Mouse (Mus musculus) forebrain, embryonic 11.5 days (tissue): ENCODE results near the gene Ccdc24. TPM values are rescaled to one million over a fixed set of nuclear protein-coding genes. Genes with fewer than 3 reads are reported as not detected.
A peak's percentile ranks its signal among the peaks of the same experiment; 100 is the strongest.

Source experiments
- ATAC-seq: fragments of 200-750 bp; cut with Nextera tagmentation; replicated peaks from 2 replicates; pipeline ENCODE4 v1.8.0; 2017; ENCODE audit warnings: moderate TSS enrichment; ENCODE audit not compliant: low FRiP score
- DNase-seq: peaks from one replicate; pipeline ENCODE4 v3.0.0-alpha.2; 2017; ENCODE audit warnings: low spot score
- H3K27ac ChIP-seq: fragments of 300-500 bp; sonication (generic); 2 replicates; pipeline ENCODE4 v1.5.1; 2014; ENCODE audit warnings: low read depth, low read length
- H3K27me3 ChIP-seq: fragments of 300-500 bp; sonication (generic); 2 replicates; pipeline ENCODE4 v1.6.1; 2014; ENCODE audit warnings: mild to moderate bottlenecking, low read length, mixed read lengths; ENCODE audit not compliant: control insufficient read depth, insufficient read depth
- H3K36me3 ChIP-seq: fragments of 300-500 bp; sonication (generic); 2 replicates; pipeline ENCODE4 v1.6.1; 2014; ENCODE audit warnings: mild to moderate bottlenecking, low read length, moderate library complexity, mixed read lengths; ENCODE audit not compliant: control insufficient read depth, insufficient read depth
- H3K4me1 ChIP-seq: fragments of 300-500 bp; sonication (generic); replicated peaks from 2 replicates; pipeline ENCODE4 v1.6.1; 2014; ENCODE audit warnings: low read length, mixed read lengths; ENCODE audit not compliant: control insufficient read depth, insufficient read depth
- H3K4me2 ChIP-seq: fragments of 300-500 bp; sonication (generic); 2 replicates; pipeline ENCODE4 v1.6.1; 2014; ENCODE audit warnings: low read depth, mild to moderate bottlenecking, low read length, moderate library complexity, mixed read lengths; ENCODE audit not compliant: severe bottlenecking
- H3K4me3 ChIP-seq: fragments of 300-500 bp; sonication (generic); 2 replicates; pipeline ENCODE4 v1.5.1; 2014; ENCODE audit warnings: low read depth, low read length
- H3K9ac ChIP-seq: fragments of 300-500 bp; sonication (generic); 2 replicates; pipeline ENCODE4 v1.6.1; 2014; ENCODE audit warnings: low read length
- H3K9me3 ChIP-seq: fragments of 300-500 bp; sonication (generic); 2 replicates; pipeline ENCODE4 v1.6.1; 2016; ENCODE audit warnings: low read length, mixed read lengths; ENCODE audit not compliant: control insufficient read depth
- WGBS: fragments of 180-500 bp; shearing (Covaris S2); extraction: QIAGEN DNeasy Blood & Tissue Kit; methylation state at CpG from one replicate; pipeline ENCODE4 v1.1.7; 2014; 5-methylcytosine and 5-hydroxymethylcytosine counted together
- polyA plus RNA-seq: library from polyadenylated mRNA; unstranded; fragments of >200 nt; fragmentation: Nextera tagmentation; extraction: Ambion mirVana; gene quantifications from 2 replicates; pipeline ENCODE4 v1.2.1, GENCODE M21; 2014

The Ccdc24 gene
- polyA plus RNA-seq, 1 experiment from 2014 or later: 1.7 TPM

- Histone ChIP-seq H3K9ac (no peak overlapping the region), H3K27me3 (no peaks in the 10 kb centered on the region), H3K4me2 (no peak overlapping the region), H3K9me3 (no peaks in the 10 kb centered on the region), H3K27ac (no peak overlapping the region), H3K4me1 (peaks cover 3% of the 10 kb centered on the region; the same call in 1 of the 2 replicates), H3K4me3 (no peak overlapping the region), H3K36me3 (peaks cover 23% of the 10 kb centered on the region)
- no peak for ATAC-seq
- no peak for DNase-seq
- WGBS: 91% methylated on average over 10 of the region's 10 CpGs
These were observed 31.7 kb upstream of the Ccdc24 start for GRCm38 (mm10) chr4:117904094-117904493.

GRCm38 (mm10) chr4:117898111-117898510, 25.8 kb upstream of the Ccdc24 start:
- Histone ChIP-seq H3K27me3 (no peaks in the 10 kb centered on the region), H3K4me1 (no peaks in the 10 kb centered on the region), H3K9me3 (no peaks in the 10 kb centered on the region), H3K4me2 (no peak overlapping the region), H3K4me3 (no peak overlapping the region), H3K9ac (no peak overlapping the region), H3K27ac (no peak overlapping the region), H3K36me3 (peaks cover 11% of the 10 kb centered on the region)
- DNase-seq (no peak), ATAC-seq (no peak)
- WGBS: 89% methylated on average over 3 of the region's 3 CpGs

- H3K4me3 ChIP-seq: no peak overlapping the region
- no peaks in the 10 kb centered on the region for H3K9me3 ChIP-seq
- H3K36me3 ChIP-seq: peaks cover 7% of the 10 kb centered on the region; the same call in 1 of the 2 replicates
- no peak overlapping the region for H3K9ac ChIP-seq
- no peak for ATAC-seq
- H3K4me1 ChIP-seq: peaks cover 8% of the 10 kb centered on the region
- H3K27ac ChIP-seq: no peak overlapping the region
- no peak overlapping the region for H3K4me2 ChIP-seq
- H3K27me3 ChIP-seq: no peaks in the 10 kb centered on the region
- no peak for DNase-seq
- WGBS: 92% methylated on average over 6 of the region's 6 CpGs
These were observed 23.7 kb upstream of the Ccdc24 start for GRCm38 (mm10) chr4:117896031-117896430.

DNA sequence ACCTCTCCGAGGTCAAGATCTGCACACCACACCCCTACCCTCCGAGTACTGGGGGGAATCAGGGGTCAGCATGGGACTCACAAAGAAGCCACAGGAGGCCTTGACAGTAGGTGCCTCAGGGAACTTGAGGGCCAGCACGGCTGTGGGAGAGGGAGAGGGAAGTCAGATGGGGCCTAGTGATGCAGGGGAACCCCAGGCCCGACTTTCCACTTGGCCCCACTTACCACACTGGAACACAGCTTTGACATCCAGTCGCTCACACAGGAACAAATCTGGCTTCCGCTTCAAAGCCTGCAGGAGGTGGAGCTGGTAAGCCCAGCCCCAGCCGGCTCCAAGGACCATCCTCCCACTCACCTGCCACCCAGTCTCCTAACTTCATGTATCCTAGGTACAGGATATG, 23.0 kb upstream of the Ccdc24 start:
- DNase-seq (no peak), ATAC-seq (no peak)
- Histone ChIP-seq H3K27ac (no peak overlapping the region), H3K9me3 (no peaks in the 10 kb centered on the region), H3K9ac (no peak overlapping the region), H3K36me3 (peaks cover 4% of the 10 kb centered on the region; the same call in 1 of the 2 replicates), H3K4me2 (no peak overlapping the region), H3K4me3 (no peak overlapping the region), H3K4me1 (peaks cover 11% of the 10 kb centered on the region), H3K27me3 (no peaks in the 10 kb centered on the region)
- WGBS: 87% methylated on average over 7 of the region's 7 CpGs

- H3K27ac ChIP-seq: no peak overlapping the region
- DNase-seq (no peak), ATAC-seq (no peak)
- no peaks in the 10 kb centered on the region for H3K27me3 ChIP-seq
- H3K36me3 ChIP-seq: no peaks in the 10 kb centered on the region; the same call in 1 of the 2 replicates
- no peak overlapping the region for H3K4me2 ChIP-seq
- no peak overlapping the region for H3K4me3 ChIP-seq
- no peaks in the 10 kb centered on the region for H3K9me3 ChIP-seq
- peaks cover 11% of the 10 kb centered on the region for H3K4me1 ChIP-seq
- WGBS: 97% methylated on average over 8 of the region's 8 CpGs
- no peak overlapping the region for H3K9ac ChIP-seq
These were observed 22.2 kb upstream of the Ccdc24 start for GRCm38 (mm10) chr4:117894601-117895000.

- peaks cover 11% of the 10 kb centered on the region for H3K4me1 ChIP-seq
- no peak overlapping the region for H3K27ac ChIP-seq
- no peaks in the 10 kb centered on the region for H3K9me3 ChIP-seq
- ATAC-seq (no peak), DNase-seq (peak; percentile 75)
- no peaks in the 10 kb centered on the region; the same call in 1 of the 2 replicates for H3K36me3 ChIP-seq
- 23% methylated on average over 9 of the region's 9 CpGs for WGBS
- H3K9ac ChIP-seq: no peak overlapping the region
- no peak overlapping the region for H3K4me3 ChIP-seq
- H3K27me3 ChIP-seq: no peaks in the 10 kb centered on the region
- H3K4me2 ChIP-seq: no peak overlapping the region
These were observed 21.0 kb upstream of the Ccdc24 start for GRCm38 (mm10) chr4:117893376-117893775.

DNA sequence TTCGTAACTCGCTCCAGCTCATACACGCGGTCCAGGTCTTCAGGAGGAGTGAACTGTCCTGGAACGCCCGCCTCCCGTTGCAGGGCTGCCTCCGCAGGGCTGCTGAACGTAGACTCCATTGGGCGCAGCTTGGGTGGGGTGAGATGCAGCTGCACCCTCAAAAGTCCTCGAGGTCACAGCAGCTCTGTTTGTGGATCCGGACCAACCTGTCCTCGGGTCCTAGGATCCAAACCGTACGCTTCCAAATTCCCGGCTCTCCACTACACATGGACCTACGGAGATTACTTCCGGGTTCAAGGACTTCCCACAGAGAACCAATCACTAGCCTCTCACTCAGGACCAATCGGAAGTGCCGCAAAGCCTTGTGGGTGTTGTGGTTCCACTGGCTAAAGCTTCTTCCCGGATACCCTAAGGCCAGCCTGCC, 19.4 kb upstream of the Ccdc24 start, which contains the start of gene Dph2:
TSS of gene Dph2 (minus strand) at position 295 of the 424 bp plus-strand sequence.
- H3K4me1 ChIP-seq: peaks cover 14% of the 10 kb centered on the region
- H3K27ac ChIP-seq: no peak within 1 kb of the TSS
- no peaks in the 10 kb centered on the region for H3K27me3 ChIP-seq
- no peaks in the 10 kb centered on the region for H3K9me3 ChIP-seq
- WGBS: under 1% methylated on average over 21 of the region's 21 CpGs
- peak; percentile 86 for DNase-seq
- peak within 1 kb of the TSS; percentile 75 for H3K4me3 ChIP-seq
- H3K4me2 ChIP-seq: peak within 1 kb of the TSS; percentile 74
- ATAC-seq: peak; percentile 89
- H3K36me3 ChIP-seq: no peaks in the 10 kb centered on the region; the same call in 1 of the 2 replicates
- peak within 1 kb of the TSS; percentile 61 for H3K9ac ChIP-seq

- DNase-seq (no peak), ATAC-seq (no peak)
- Histone ChIP-seq H3K27ac (no peak overlapping the region), H3K4me3 (peak overlapping the region; percentile 75; the same call in 1 of the 2 replicates), H3K4me1 (peaks cover 19% of the 10 kb centered on the region), H3K9ac (no peak overlapping the region), H3K9me3 (no peaks in the 10 kb centered on the region), H3K36me3 (no peaks in the 10 kb centered on the region; the same call in 1 of the 2 replicates), H3K27me3 (no peaks in the 10 kb centered on the region), H3K4me2 (peak overlapping the region; percentile 74; the same call in 1 of the 2 replicates)
- WGBS: 66% methylated on average over 8 of the region's 8 CpGs
These were observed 18.4 kb upstream of the Ccdc24 start for GRCm38 (mm10) chr4:117890750-117891149.

GRCm38 (mm10) chr4:117890031-117890430, 17.7 kb upstream of the Ccdc24 start:
- DNase-seq (no peak), ATAC-seq (no peak)
- no peaks in the 10 kb centered on the region for H3K27me3 ChIP-seq
- no peak overlapping the region for H3K4me2 ChIP-seq
- peaks cover 19% of the 10 kb centered on the region for H3K4me1 ChIP-seq
- no peaks in the 10 kb centered on the region for H3K9me3 ChIP-seq
- WGBS: 90% methylated on average over 14 of the region's 14 CpGs
- H3K36me3 ChIP-seq: no peaks in the 10 kb centered on the region; the same call in 1 of the 2 replicates
- no peak overlapping the region for H3K9ac ChIP-seq
- H3K4me3 ChIP-seq: no peak overlapping the region
- H3K27ac ChIP-seq: no peak overlapping the region
